Mouse (Mus musculus) heart, postnatal 0 days (tissue): ENCODE results near the gene Emd.

ENCODE experiments used
- CTCF ChIP-seq: IDR thresholded peaks from 2 replicates; pipeline ENCODE4 v1.5.1; 2016; ENCODE audit warnings: antibody characterized with exemption, control low read depth, low read depth
- EP300 ChIP-seq: IDR thresholded peaks from 2 replicates; pipeline ENCODE4 v1.6.1; 2016; ENCODE audit warnings: antibody characterized with exemption, low read depth

DNA sequence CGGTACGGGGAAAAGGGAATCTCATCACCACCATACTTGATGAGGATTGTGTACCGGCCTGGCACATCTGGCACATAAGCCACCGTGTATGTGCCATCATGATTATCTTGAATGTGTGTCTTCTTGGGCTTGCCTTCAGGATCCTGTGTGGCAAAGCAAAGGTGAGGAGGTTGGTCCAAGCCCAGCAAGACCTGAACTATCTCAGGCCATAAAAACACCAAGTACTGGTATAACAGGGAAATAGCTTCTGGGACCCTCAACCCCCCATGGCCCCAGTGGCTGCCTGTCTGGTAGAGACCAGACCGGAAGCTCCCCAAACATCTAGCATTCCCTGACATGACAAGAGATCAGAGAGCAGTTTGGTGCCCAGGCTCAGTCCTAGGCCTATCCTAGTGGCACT lies 21.3 kb upstream of the Emd start:
- TF ChIP-seq EP300: no peak
- TF ChIP-seq CTCF: no peak
